Mouse (Mus musculus): Measurements from ENCODE around the gene Whrn.

DNA sequence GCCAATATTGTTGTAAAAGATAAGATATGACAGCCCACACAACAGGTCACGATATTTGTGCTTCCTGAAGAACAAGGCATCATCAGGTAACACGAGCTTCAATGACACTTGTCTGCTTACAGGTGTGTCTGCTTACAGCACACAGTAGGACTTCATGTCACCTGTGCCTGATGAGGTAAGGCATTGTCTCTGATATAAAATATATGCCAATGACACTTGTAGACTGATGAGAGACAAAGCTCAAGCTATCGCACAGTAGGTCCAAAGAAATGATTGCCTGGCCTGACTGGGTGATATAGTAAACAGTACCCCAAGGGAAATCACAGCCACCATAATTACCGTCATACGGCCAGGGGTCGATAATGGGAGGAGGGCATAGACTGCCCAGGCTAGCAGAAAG is 18.9 kb downstream of the Whrn start:
- TF ChIP-seq POLR2A (IDR thresholded peaks at IDR 0.05; ENCODE audit: insufficient read depth, low read depth, low read length) (no peak), CTCF (IDR thresholded peaks at IDR 0.05; ENCODE audit: insufficient read depth, low read depth, low read length) (no peak)
